Mouse (Mus musculus): Measurements from ENCODE around the gene Cacna1b. TPM values are rescaled to one million over a fixed set of nuclear protein-coding genes. Genes with fewer than 3 reads are reported as not detected.

Gene Cacna1b
- polyA plus RNA-seq, 2 experiments: 0.03 TPM; not detected in 1

DNA sequence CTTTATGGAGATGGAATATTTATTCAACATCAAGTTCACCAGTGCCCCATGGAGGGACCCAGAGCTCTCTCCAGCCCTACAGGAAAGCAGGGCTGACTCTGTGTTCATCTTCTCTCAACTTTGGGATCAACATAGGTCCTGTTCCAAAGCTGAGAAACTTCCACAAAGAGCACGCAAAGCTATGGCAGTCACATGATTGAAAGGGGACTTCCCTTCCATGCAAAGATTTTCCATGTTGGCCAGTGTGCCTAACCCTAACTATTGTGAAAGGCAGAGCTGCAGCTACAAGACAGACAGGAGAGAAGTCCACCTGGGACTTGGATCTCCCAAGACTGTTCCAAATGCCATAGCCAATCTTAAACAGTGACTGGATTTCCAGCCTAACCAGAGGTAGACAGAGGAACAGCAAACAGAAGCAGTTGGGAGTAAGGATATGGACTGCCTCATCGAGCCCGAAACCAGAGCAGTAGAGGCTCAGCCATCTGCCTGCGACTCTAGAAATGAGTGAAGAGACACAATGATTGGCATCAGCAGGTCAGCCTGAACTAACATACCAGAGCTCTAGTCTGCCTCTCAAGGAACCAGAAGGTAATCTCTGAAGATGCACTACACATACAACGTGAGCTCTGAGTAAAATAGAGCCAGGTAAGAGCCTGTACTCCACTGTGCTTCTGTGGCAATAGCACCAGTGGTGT lies 116.4 kb downstream of the Cacna1b start:
- no peak overlapping the region for H3K4me3 ChIP-seq (ENCODE audit: insufficient read depth in 1 of 2, low read depth in 2 of 2, low read length in 2 of 2)
- DNase-seq (ENCODE audit: low read depth in 3 of 3, low spot score in 3 of 3) (no peak), ATAC-seq (ENCODE audit: insufficient read depth) (no peak)
- TF ChIP-seq EP300 (IDR thresholded peaks at IDR 0.05; ENCODE audit: low read depth) (no peak), CTCF (IDR thresholded peaks at IDR 0.05; ENCODE audit: low read depth) (no peak)
- no peak overlapping the region for H3K4me2 ChIP-seq (ENCODE audit: low read depth)
- 60% methylated on average over 5 of the region's 5 CpGs for WGBS (ENCODE audit: insufficient replicate concordance)
- H3K27ac ChIP-seq: no peak overlapping the region
- H3K36me3 ChIP-seq (replicated peaks; ENCODE audit: control insufficient read depth, insufficient read depth, low read depth): no peaks in the 10 kb centered on the region
- H3K9me3 ChIP-seq (ENCODE audit: control insufficient read depth, low read length): no peaks in the 10 kb centered on the region
- H3K9ac ChIP-seq (replicated peaks): no peak overlapping the region
- no peaks in the 10 kb centered on the region for H3K4me1 ChIP-seq (replicated peaks; ENCODE audit: control insufficient read depth in 2 of 2, insufficient read depth in 2 of 2, low read length in 1 of 2)
- no peaks in the 10 kb centered on the region for H3K27me3 ChIP-seq (ENCODE audit: control insufficient read depth, insufficient read depth, low read length)

DNA sequence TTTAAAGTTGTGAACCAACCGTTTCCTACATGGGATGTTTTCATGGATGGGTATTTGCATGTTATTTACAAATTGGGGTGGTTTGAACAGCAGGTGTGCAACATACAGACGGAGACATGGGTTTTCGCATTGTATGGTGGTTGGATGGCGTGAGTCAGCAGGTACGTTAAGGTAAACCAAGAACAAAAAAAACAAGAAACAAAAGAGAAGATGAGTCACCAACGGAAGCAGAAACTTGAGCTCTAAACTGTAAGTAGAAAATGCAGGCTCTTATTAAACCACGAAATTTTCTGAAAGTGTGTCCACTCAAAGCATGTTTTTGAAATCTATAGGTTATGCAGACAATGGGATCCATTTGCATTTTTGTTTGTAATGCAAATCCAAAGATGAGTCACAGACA lies 120.1 kb downstream of the Cacna1b start:
- Histone ChIP-seq H3K36me3 (replicated peaks; ENCODE audit: control insufficient read depth, insufficient read depth, low read depth) (no peaks in the 10 kb centered on the region), H3K9ac (replicated peaks) (no peak overlapping the region), H3K4me3 (ENCODE audit: insufficient read depth in 1 of 2, low read depth in 2 of 2, low read length in 2 of 2) (no peak overlapping the region), H3K4me2 (ENCODE audit: low read depth) (no peak overlapping the region), H3K27me3 (ENCODE audit: control insufficient read depth, insufficient read depth, low read length) (no peaks in the 10 kb centered on the region), H3K27ac (no peak overlapping the region), H3K4me1 (replicated peaks; ENCODE audit: control insufficient read depth in 2 of 2, insufficient read depth in 2 of 2, low read length in 1 of 2) (no peaks in the 10 kb centered on the region), H3K9me3 (ENCODE audit: control insufficient read depth, low read length) (no peaks in the 10 kb centered on the region)
- no peak for TF ChIP-seq CTCF (IDR thresholded peaks at IDR 0.05; ENCODE audit: low read depth)
- TF ChIP-seq EP300 (IDR thresholded peaks at IDR 0.05; ENCODE audit: low read depth): no peak
- WGBS (ENCODE audit: insufficient replicate concordance): 61% methylated on average over 7 of the region's 7 CpGs
- ATAC-seq (ENCODE audit: insufficient read depth): no peak
- DNase-seq (ENCODE audit: low read depth in 3 of 3, low spot score in 3 of 3): no peak

DNA sequence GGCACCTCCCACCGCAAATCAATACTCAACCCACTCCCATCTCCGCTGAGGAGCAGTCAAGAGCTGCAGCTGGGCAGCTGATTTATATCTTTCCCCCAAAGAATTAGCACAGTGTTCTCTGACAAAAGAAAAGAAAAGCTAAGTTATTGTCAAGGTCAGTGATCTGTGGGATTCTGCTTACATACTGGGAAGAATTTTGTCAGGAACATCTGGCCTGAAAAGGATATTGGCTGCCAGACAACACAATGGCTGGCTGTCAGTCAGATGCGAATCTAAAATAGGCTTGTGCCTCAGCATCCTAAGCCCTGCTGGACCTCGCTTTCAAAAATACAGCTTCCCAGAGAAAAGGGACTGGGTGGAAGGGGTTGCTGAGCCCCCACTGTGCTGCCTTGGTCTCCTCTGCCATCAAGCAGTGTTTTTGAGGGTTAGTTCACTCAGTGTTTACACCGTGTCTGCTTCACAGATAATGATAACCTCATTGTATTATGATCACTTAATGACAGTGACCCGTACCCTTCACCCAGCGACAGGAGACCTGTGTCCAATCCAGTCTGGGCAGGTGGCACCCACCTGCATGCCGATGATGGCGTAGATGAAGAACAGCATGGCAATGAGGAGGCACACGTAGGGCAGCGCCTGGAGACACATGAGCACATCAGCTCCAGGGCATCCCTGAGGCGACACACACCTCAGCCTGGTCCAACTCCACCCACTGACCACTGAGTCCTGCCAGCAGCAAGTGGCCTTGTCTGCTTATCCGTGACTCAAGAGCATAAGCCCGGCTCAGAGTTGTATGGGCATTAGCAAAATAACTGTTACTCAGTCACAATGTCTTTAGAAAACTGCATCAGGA lies 124.6 kb downstream of the Cacna1b start:
- Histone ChIP-seq H3K4me1 (replicated peaks; ENCODE audit: control insufficient read depth in 2 of 2, insufficient read depth in 2 of 2, low read length in 1 of 2) (no peaks in the 10 kb centered on the region), H3K9ac (replicated peaks) (no peak overlapping the region), H3K36me3 (replicated peaks; ENCODE audit: control insufficient read depth, insufficient read depth, low read depth) (no peaks in the 10 kb centered on the region), H3K27ac (no peak overlapping the region), H3K9me3 (ENCODE audit: control insufficient read depth, low read length) (no peaks in the 10 kb centered on the region), H3K4me3 (ENCODE audit: insufficient read depth in 1 of 2, low read depth in 2 of 2, low read length in 2 of 2) (no peak overlapping the region), H3K4me2 (ENCODE audit: low read depth) (no peak overlapping the region), H3K27me3 (ENCODE audit: control insufficient read depth, insufficient read depth, low read length) (no peaks in the 10 kb centered on the region)
- 67% methylated on average over 14 of the region's 14 CpGs for WGBS (ENCODE audit: insufficient replicate concordance)
- ATAC-seq (ENCODE audit: insufficient read depth) (no peak), DNase-seq (ENCODE audit: low read depth in 3 of 3, low spot score in 3 of 3) (no peak)
- TF ChIP-seq CTCF (IDR thresholded peaks at IDR 0.05; ENCODE audit: low read depth) (no peak), EP300 (IDR thresholded peaks at IDR 0.05; ENCODE audit: low read depth) (no peak)

DNA sequence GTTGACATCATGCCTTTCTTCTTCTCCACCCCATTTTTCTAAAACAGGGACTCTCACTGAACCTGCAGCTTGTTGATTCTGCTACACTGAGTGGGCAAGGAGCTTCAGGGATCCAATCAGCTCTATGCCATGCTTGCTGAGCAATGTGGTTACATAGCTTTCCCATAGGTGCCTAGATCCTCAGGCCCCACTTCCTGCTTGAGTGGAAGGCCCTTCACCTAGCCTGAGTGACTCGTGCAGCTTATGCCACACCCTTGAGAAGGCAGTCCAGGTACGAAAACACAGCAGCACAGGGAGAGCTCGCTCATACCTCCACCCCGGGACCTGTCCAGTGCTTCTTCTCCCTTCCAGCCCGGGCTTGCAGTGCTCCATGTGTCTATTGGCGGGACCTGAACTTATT lies 129.3 kb downstream of the Cacna1b start:
- Histone ChIP-seq H3K4me2 (ENCODE audit: low read depth) (no peak overlapping the region), H3K36me3 (replicated peaks; ENCODE audit: control insufficient read depth, insufficient read depth, low read depth) (no peaks in the 10 kb centered on the region), H3K9ac (replicated peaks) (no peak overlapping the region), H3K27ac (no peak overlapping the region), H3K4me3 (ENCODE audit: insufficient read depth in 1 of 2, low read depth in 2 of 2, low read length in 2 of 2) (no peak overlapping the region), H3K27me3 (ENCODE audit: control insufficient read depth, insufficient read depth, low read length) (no peaks in the 10 kb centered on the region), H3K9me3 (ENCODE audit: control insufficient read depth, low read length) (no peaks in the 10 kb centered on the region), H3K4me1 (replicated peaks; ENCODE audit: control insufficient read depth in 2 of 2, insufficient read depth in 2 of 2, low read length in 1 of 2) (no peaks in the 10 kb centered on the region)
- DNase-seq (ENCODE audit: low read depth in 3 of 3, low spot score in 3 of 3) (no peak), ATAC-seq (ENCODE audit: insufficient read depth) (no peak)
- TF ChIP-seq EP300 (IDR thresholded peaks at IDR 0.05; ENCODE audit: low read depth) (no peak), CTCF (IDR thresholded peaks at IDR 0.05; ENCODE audit: low read depth) (no peak)
- 47% methylated on average over 6 of the region's 6 CpGs for WGBS (ENCODE audit: insufficient replicate concordance)

DNA sequence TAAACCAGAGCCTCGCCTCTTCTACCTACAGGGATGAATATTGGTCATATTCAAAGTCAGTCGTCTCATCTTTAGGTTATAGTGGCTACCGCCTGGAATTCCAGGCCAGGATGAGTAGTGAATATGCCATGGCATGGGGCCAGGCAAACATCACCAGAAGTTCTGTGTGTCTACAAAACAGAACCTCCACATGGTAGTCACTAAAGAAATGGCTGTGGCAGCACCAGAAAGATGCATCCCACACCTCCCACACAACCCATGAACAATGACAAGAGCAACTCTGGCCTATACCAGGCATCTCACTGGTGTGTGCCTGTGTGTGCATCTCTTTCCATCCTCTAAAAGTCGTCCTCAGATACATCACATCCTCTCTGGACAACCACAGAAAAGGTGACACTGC lies 145.8 kb downstream of the Cacna1b start:
- H3K4me2 ChIP-seq (ENCODE audit: low read depth): no peak overlapping the region
- ATAC-seq (ENCODE audit: insufficient read depth) (no peak), DNase-seq (ENCODE audit: low read depth in 3 of 3, low spot score in 3 of 3) (no peak)
- no peak overlapping the region for H3K4me3 ChIP-seq (ENCODE audit: insufficient read depth in 1 of 2, low read depth in 2 of 2, low read length in 2 of 2)
- no peak overlapping the region for H3K9ac ChIP-seq (replicated peaks)
- H3K36me3 ChIP-seq (replicated peaks; ENCODE audit: control insufficient read depth, insufficient read depth, low read depth): no peaks in the 10 kb centered on the region
- 52% methylated on average over 4 of the region's 4 CpGs for WGBS (ENCODE audit: insufficient replicate concordance)
- no peak overlapping the region for H3K27ac ChIP-seq
- H3K4me1 ChIP-seq (replicated peaks; ENCODE audit: control insufficient read depth in 2 of 2, insufficient read depth in 2 of 2, low read length in 1 of 2): no peaks in the 10 kb centered on the region
- no peaks in the 10 kb centered on the region for H3K27me3 ChIP-seq (ENCODE audit: control insufficient read depth, insufficient read depth, low read length)
- TF ChIP-seq EP300 (IDR thresholded peaks at IDR 0.05; ENCODE audit: low read depth) (no peak), CTCF (IDR thresholded peaks at IDR 0.05; ENCODE audit: low read depth) (no peak)
- no peaks in the 10 kb centered on the region for H3K9me3 ChIP-seq (ENCODE audit: control insufficient read depth, low read length)
